Mouse (Mus musculus) hindbrain, embryonic 11.5 days (tissue): ENCODE data around the gene Rgs17. TPM values are rescaled to one million over a fixed set of nuclear protein-coding genes. Genes with fewer than 3 reads are reported as not detected.
"Not testable (repeated sequence)": the region's sequence is repeated elsewhere in the genome, so short reads cannot be mapped to it uniquely, and the experiment has no call there.

Experiments
- ATAC-seq: fragments of 200-750 bp; cut with Nextera tagmentation; 2 replicates; pipeline ENCODE4 v1.8.0; 2017; ENCODE audit warnings: mild to moderate bottlenecking, moderate TSS enrichment, moderate library complexity; ENCODE audit not compliant: low FRiP score
- DNase-seq: peaks from one replicate; pipeline ENCODE4 v3.0.0-alpha.2; 2015; ENCODE audit warnings: low spot score
- H3K27ac ChIP-seq: fragments of 300-500 bp; sonication (generic); 2 replicates; pipeline ENCODE4 v1.5.1; 2014; ENCODE audit warnings: mild to moderate bottlenecking, low read depth, low read length
- H3K27me3 ChIP-seq: fragments of 300-500 bp; sonication (generic); 2 replicates; pipeline ENCODE4 v1.6.1; 2014; ENCODE audit warnings: mild to moderate bottlenecking, low read length, moderate library complexity, mixed read lengths; ENCODE audit not compliant: control insufficient read depth, insufficient read depth
- H3K36me3 ChIP-seq: fragments of 300-500 bp; sonication (generic); 2 replicates; pipeline ENCODE4 v1.6.1; 2014; ENCODE audit warnings: mild to moderate bottlenecking, low read length, moderate library complexity, mixed read lengths; ENCODE audit not compliant: control insufficient read depth, insufficient read depth
- H3K4me1 ChIP-seq: fragments of 300-500 bp; sonication (generic); replicated peaks from 2 replicates; pipeline ENCODE4 v1.6.1; 2014; ENCODE audit warnings: low read length, mixed read lengths; ENCODE audit not compliant: control insufficient read depth, insufficient read depth
- H3K4me2 ChIP-seq: fragments of 300-500 bp; sonication (generic); replicated peaks from 2 replicates; pipeline ENCODE4 v1.6.1; 2014; ENCODE audit warnings: mild to moderate bottlenecking, low read depth, low read length
- H3K4me3 ChIP-seq: fragments of 300-500 bp; sonication (generic); 2 replicates; pipeline ENCODE4 v1.5.1; 2014; ENCODE audit warnings: low read depth, low read length
- H3K9ac ChIP-seq: fragments of 300-500 bp; sonication (generic); 2 replicates; pipeline ENCODE4 v1.6.1; 2014; ENCODE audit warnings: low read depth, low read length
- H3K9me3 ChIP-seq: fragments of 300-500 bp; sonication (generic); 2 replicates; pipeline ENCODE4 v1.6.1; 2016; ENCODE audit warnings: low read length; ENCODE audit not compliant: control insufficient read depth
- WGBS: fragments of 180-500 bp; shearing (Covaris S2); extraction: QIAGEN DNeasy Blood & Tissue Kit; methylation state at CpG from one replicate; pipeline ENCODE4 v1.1.7; 2014; 5-methylcytosine and 5-hydroxymethylcytosine counted together
- polyA plus RNA-seq: library from polyadenylated mRNA; unstranded; fragments of >200 nt; fragmentation: Nextera tagmentation; extraction: Ambion mirVana; gene quantifications from 2 replicates; pipeline ENCODE4 v1.2.1, GENCODE M21; 2014

The Rgs17 gene
- polyA plus RNA-seq, result 2.4 and 2.9 TPM in 2 replicates

DNA sequence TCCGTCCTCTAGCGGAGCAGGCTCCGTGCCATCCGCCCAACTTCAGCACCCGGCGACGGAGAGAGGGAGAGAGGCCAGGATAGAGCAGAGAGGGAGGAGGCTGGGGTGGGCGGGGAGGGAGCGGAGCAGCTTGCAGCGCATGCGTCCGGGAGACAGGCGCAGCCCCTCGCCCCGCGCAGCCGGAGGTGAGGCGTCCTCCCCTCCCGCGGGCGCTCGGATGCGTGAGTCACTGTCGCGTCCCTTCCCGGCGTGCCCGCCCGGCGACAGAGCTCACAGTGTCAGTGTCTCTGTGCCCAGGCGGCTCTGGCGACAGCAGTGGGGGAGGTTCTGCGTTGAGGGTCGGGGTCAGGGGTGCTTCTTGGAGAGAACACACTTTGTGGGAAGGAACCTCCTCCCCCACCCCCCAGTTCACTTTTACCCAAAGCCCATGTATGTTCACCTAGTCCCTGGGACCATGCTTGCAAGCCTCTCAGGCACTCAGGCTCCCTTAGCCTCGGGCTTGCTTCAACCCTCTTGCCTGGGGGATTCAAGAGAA, at the start of gene Rgs17:
Gene Rgs17, minus strand, starts transcription at position 107 of the 535 bp plus-strand sequence.
- no peaks in the 10 kb centered on the region for H3K27me3 ChIP-seq
- H3K4me2 ChIP-seq, result peak within 1 kb of the TSS; percentile 73
- no peaks in the 10 kb centered on the region for H3K36me3 ChIP-seq
- peak; percentile 94 for ATAC-seq
- H3K27ac ChIP-seq, result no peak within 1 kb of the TSS
- no peaks in the 10 kb centered on the region for H3K9me3 ChIP-seq
- H3K4me3 ChIP-seq, result peak within 1 kb of the TSS; percentile 59
- no peaks in the 10 kb centered on the region for H3K4me1 ChIP-seq
- peak; percentile 81 for DNase-seq
- H3K9ac ChIP-seq, result peak within 1 kb of the TSS; percentile 76
- WGBS, result 2% methylated on average over 30 of the region's 35 CpGs

- ATAC-seq (no peak), DNase-seq (no peak)
- Histone ChIP-seq H3K4me3 (no peak overlapping the region), H3K4me1 (no peaks in the 10 kb centered on the region), H3K27ac (no peak overlapping the region), H3K9ac (no peak overlapping the region), H3K4me2 (no peak overlapping the region), H3K9me3 (no peaks in the 10 kb centered on the region), H3K36me3 (no peaks in the 10 kb centered on the region), H3K27me3 (no peaks in the 10 kb centered on the region)
- 86% methylated on average over 2 of the region's 2 CpGs for WGBS
These were observed 45.5 kb upstream of the Rgs17 start for GRCm38 (mm10) chr10:5967655-5968054.

DNA sequence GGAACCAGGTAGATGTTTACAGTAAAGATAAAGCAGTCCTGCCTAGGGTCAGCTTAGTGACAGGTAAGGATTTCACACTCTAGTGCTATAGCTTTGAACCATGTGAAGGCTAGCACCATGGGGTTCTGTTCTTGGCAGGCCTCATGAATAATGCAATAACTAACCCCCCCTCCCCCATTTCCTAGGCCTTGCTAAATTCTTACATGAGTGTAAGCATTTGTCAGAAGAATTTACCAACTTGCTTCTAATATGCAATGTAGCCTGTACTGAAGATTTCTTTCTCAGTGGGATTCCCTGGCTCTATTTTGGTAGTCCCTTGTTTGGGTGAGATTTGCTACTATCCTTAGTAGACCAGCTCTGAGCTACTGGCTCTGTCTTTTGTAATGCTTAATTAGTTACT, 31.6 kb upstream of the Rgs17 start:
- not testable (repeated sequence) for H3K4me3 ChIP-seq, H3K27me3 ChIP-seq, H3K9me3 ChIP-seq, H3K4me2 ChIP-seq, H3K9ac ChIP-seq, H3K36me3 ChIP-seq, ATAC-seq, H3K4me1 ChIP-seq, H3K27ac ChIP-seq
- DNase-seq, result peak; percentile 1

DNA sequence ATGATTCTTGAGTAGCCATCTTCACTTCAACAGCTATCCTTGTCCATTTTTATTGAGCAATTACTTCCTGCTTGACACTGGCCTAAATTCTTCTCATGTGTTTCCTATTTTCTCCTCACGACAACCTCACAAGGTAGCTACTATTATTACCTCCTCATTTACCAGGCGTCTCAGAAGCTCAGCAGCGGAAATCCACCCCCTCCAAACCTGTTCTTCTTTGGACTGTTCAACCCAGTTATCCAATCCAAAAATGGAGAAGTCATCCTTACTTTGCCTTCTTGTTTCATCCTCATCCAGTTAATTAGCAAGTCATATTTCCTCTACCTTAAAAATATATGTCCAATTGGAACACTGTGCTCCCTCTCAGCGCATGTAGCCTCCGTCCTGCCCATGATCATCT, 2.1 kb upstream of the Rgs17 start:
- 89% methylated on average over 5 of the region's 5 CpGs for WGBS
- Histone ChIP-seq H3K4me2 (no peak overlapping the region), H3K27ac (no peak overlapping the region), H3K4me1 (no peaks in the 10 kb centered on the region), H3K27me3 (no peaks in the 10 kb centered on the region), H3K4me3 (no peak overlapping the region), H3K9me3 (no peaks in the 10 kb centered on the region), H3K9ac (no peak overlapping the region), H3K36me3 (no peaks in the 10 kb centered on the region)
- no peak for ATAC-seq
- DNase-seq, result no peak

DNA sequence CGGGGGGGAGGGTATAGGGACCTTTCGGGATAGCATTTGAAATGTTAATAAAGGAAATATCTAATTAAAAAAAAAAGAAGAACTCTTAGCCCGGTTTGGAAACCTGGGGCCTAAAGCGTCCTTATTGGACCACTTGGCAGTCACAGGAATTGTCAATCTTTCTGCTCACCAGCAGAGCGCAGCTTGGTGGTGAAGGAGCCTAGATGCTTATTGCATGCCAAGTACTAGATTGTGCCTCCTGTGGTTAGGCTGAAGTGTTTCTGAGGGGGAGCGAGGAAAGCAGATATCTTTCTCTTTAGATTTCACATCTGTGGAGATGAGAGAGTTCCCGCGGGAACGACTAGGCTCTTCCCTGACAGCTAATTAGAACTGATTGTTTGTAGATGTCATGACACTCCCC, 896 bp upstream of the Rgs17 start:
- Histone ChIP-seq H3K4me1 (no peaks in the 10 kb centered on the region), H3K27me3 (no peaks in the 10 kb centered on the region), H3K4me2 (no peak overlapping the region), H3K36me3 (no peaks in the 10 kb centered on the region), H3K9me3 (no peaks in the 10 kb centered on the region), H3K27ac (no peak overlapping the region), H3K9ac (no peak overlapping the region), H3K4me3 (no peak overlapping the region)
- ATAC-seq, result no peak
- WGBS, result 15% methylated on average over 9 of the region's 9 CpGs
- DNase-seq, result peak; percentile 10

DNA sequence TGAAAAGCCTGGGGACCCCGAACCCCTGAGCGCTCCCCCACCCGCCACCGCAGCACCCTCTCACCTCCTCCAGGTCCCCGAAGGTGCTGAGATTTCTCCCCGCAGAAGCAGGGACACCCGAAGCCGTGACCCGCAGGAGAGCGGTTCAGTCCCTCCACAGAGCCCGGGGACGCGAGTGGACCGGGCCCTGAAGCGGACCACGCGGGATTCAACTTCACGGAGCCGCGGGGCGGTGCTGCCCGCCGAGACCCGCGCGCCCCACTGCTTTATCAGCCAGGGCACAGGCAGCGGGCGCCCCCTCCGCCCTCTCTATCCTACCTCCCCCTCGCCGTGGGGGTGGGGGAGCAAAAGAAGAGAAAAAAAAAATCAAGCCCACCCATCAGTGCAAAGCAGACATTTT, 429 bp downstream of the Rgs17 start:
- Histone ChIP-seq H3K4me3 (peak overlapping the region; percentile 59), H3K4me2 (peak overlapping the region; percentile 73), H3K27ac (no peak overlapping the region), H3K27me3 (no peaks in the 10 kb centered on the region), H3K4me1 (no peaks in the 10 kb centered on the region), H3K36me3 (no peaks in the 10 kb centered on the region), H3K9me3 (no peaks in the 10 kb centered on the region), H3K9ac (peak overlapping the region; percentile 76)
- 0% methylated on average over 25 of the region's 31 CpGs for WGBS
- peak; percentile 31 for ATAC-seq
- no peak for DNase-seq

DNA sequence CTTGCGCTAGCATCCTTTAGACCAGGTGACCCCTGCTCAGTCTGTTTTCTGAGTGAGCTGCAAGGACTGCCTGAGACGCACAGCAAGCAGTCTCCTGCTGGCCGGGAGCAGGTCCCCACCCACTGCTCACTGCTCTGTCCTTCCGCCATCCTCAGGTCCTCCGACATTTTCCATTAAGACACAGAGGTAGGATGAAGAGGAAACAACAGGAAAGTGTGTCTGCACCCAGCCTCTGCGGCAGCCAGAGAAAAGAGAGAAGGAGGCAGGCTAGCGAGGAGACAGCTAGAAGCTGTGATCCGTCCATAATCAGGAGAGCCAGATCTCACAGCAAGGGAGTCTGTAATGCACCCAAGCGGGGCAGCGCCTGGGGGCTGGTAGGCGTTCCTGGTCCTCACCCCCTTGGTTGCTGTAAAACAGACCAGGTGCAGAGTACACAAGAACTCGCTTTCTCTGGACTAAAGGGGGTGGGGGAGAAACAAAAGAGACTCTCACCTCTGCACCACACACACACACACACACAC, 1.1 kb downstream of the Rgs17 start:
- Histone ChIP-seq H3K4me3 (peak overlapping the region; percentile 59), H3K27me3 (no peaks in the 10 kb centered on the region), H3K4me1 (no peaks in the 10 kb centered on the region), H3K27ac (no peak overlapping the region), H3K9ac (peak overlapping the region; percentile 76), H3K9me3 (no peaks in the 10 kb centered on the region), H3K36me3 (no peaks in the 10 kb centered on the region), H3K4me2 (peak overlapping the region; percentile 73)
- WGBS, result 3% methylated on average over 11 of the region's 12 CpGs
- ATAC-seq, result peak; percentile 28
- peak; percentile 43 for DNase-seq

- H3K36me3 ChIP-seq, result no peaks in the 10 kb centered on the region
- no peak overlapping the region for H3K27ac ChIP-seq
- H3K9me3 ChIP-seq, result no peaks in the 10 kb centered on the region
- DNase-seq (no peak), ATAC-seq (no peak)
- H3K4me2 ChIP-seq, result no peak overlapping the region
- no peak overlapping the region for H3K4me3 ChIP-seq
- H3K4me1 ChIP-seq, result no peaks in the 10 kb centered on the region
- H3K27me3 ChIP-seq, result no peaks in the 10 kb centered on the region
- H3K9ac ChIP-seq, result no peak overlapping the region
- WGBS, result 95% methylated on average over 2 of the region's 2 CpGs
These were observed 17.8 kb downstream of the Rgs17 start for GRCm38 (mm10) chr10:5904399-5904798.

- Histone ChIP-seq H3K9ac (no peak overlapping the region), H3K4me2 (no peak overlapping the region), H3K27me3 (no peaks in the 10 kb centered on the region), H3K27ac (no peak overlapping the region), H3K36me3 (no peaks in the 10 kb centered on the region), H3K4me3 (no peak overlapping the region), H3K4me1 (no peaks in the 10 kb centered on the region), H3K9me3 (no peaks in the 10 kb centered on the region)
- 86% methylated on average over 4 of the region's 4 CpGs for WGBS
- no peak for DNase-seq
- ATAC-seq, result no peak
These were observed 20.4 kb downstream of the Rgs17 start for GRCm38 (mm10) chr10:5901777-5902176.
